Mouse (Mus musculus) G1E (cell line): Measurements from ENCODE around the gene Atp10b.

Experiments
- CTCF ChIP-seq: IDR thresholded peaks from 2 replicates; pipeline ENCODE4 v1.5.1; 2012; ENCODE audit warnings: low read depth, low read length, inconsistent platforms, mixed read lengths
- GATA2 ChIP-seq: IDR thresholded peaks from 2 replicates; pipeline ENCODE4 v1.6.1; 2012; ENCODE audit warnings: low read depth, low read length, inconsistent platforms, borderline replicate concordance

GRCm38 (mm10) chr11:43200089-43200488 is 50.4 kb downstream of the Atp10b start:
- TF ChIP-seq CTCF: no peak
- no peak for TF ChIP-seq GATA2
